Mouse (Mus musculus): ENCODE measurements around the gene Rnf180. TPM values are rescaled to one million over a fixed set of nuclear protein-coding genes. Genes with fewer than 3 reads are reported as not detected.

Rnf180 gene
- polyA plus RNA-seq, 1 experiment from 2014 or later: 3.1 TPM

DNA sequence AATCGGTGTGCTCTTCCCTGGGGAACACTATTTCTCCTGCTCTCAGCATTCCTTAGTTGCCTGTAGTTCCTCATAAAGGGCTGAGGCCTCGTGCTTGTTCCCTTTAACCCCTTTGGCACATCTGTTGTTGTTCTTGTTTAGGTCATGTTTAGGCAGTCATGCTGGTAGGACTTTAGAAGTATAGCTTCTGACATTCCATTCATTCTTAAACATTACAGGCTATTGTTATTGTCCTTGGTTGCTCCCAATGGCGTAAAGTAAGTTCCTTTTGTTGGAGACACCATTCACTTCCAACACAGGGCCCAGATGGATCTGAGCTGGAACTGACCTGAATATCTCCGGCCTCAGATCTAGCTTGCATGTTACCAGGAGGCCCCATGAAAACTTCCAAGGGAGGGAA, 67.5 kb downstream of the Rnf180 start:
- no peaks in the 10 kb centered on the region for H3K9me3 ChIP-seq (ENCODE audit: low read length)
- no peak overlapping the region for H3K4me3 ChIP-seq (ENCODE audit: low read depth, low read length)
- TF ChIP-seq EP300 (IDR thresholded peaks at IDR 0.05): no peak
- no peak for TF ChIP-seq CTCF (IDR thresholded peaks at IDR 0.05)
- H3K27ac ChIP-seq (ENCODE audit: low read length): no peak overlapping the region
- 71% methylated on average over 4 of the region's 4 CpGs for WGBS
- H3K9ac ChIP-seq (replicated peaks; ENCODE audit: low read depth): no peak overlapping the region
- ATAC-seq (no peak), DNase-seq (ENCODE audit: low spot score) (no peak)
- no peaks in the 10 kb centered on the region for H3K4me1 ChIP-seq (ENCODE audit: insufficient read depth, low read depth, low read length)
- no peaks in the 10 kb centered on the region for H3K36me3 ChIP-seq (ENCODE audit: insufficient read depth, low read length)
- no peaks in the 10 kb centered on the region for H3K27me3 ChIP-seq (replicated peaks; ENCODE audit: insufficient read depth, low read length)
- H3K4me2 ChIP-seq (replicated peaks; ENCODE audit: low read depth, low read length): no peak overlapping the region

- 40% methylated on average over 10 of the region's 10 CpGs for WGBS
Measured at GRCm38 (mm10) chr13:105224048-105224447, 70.6 kb downstream of the Rnf180 start.

DNA sequence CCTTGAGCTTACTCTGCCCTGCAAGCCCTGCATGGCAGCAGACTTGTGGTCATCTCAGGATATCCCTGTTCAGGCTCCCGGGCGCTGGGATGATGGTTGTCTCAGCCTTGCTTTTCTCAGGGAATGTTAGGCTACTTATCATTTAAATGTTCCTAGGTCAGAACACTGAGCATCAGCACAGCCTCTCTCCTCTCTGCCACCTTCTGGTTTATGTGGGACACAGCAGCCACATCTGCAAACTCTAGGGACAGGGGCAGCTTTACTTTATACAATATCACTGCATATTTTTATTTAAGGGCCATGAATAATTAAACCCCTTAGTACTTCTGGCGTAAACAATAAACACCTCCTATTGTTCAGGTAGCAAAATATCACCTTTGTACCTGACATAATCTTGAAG, 71.5 kb downstream of the Rnf180 start:
- Histone ChIP-seq H3K27me3 (replicated peaks; ENCODE audit: insufficient read depth, low read length) (no peaks in the 10 kb centered on the region), H3K9me3 (ENCODE audit: low read length) (no peaks in the 10 kb centered on the region), H3K4me3 (ENCODE audit: low read depth, low read length) (no peak overlapping the region), H3K9ac (replicated peaks; ENCODE audit: low read depth) (no peak overlapping the region), H3K36me3 (ENCODE audit: insufficient read depth, low read length) (no peaks in the 10 kb centered on the region), H3K27ac (ENCODE audit: low read length) (no peak overlapping the region), H3K4me1 (ENCODE audit: insufficient read depth, low read depth, low read length) (no peaks in the 10 kb centered on the region), H3K4me2 (replicated peaks; ENCODE audit: low read depth, low read length) (no peak overlapping the region)
- 63% methylated on average over 3 of the region's 3 CpGs for WGBS
- TF ChIP-seq CTCF (IDR thresholded peaks at IDR 0.05): peak; percentile 66
- TF ChIP-seq EP300 (IDR thresholded peaks at IDR 0.05): no peak
- DNase-seq (ENCODE audit: low spot score): peak; percentile 18
- no peak for ATAC-seq

More at GRCm38 (mm10) chr13:105224048-105224447, 70.6 kb downstream of the Rnf180 start:
- TF ChIP-seq CTCF (IDR thresholded peaks at IDR 0.05) (no peak), EP300 (IDR thresholded peaks at IDR 0.05) (no peak)
- Histone ChIP-seq H3K4me2 (replicated peaks; ENCODE audit: low read depth, low read length) (no peak overlapping the region), H3K4me1 (ENCODE audit: insufficient read depth, low read depth, low read length) (no peaks in the 10 kb centered on the region), H3K9ac (replicated peaks; ENCODE audit: low read depth) (no peak overlapping the region), H3K9me3 (ENCODE audit: low read length) (no peaks in the 10 kb centered on the region), H3K27me3 (replicated peaks; ENCODE audit: insufficient read depth, low read length) (no peaks in the 10 kb centered on the region), H3K27ac (ENCODE audit: low read length) (no peak overlapping the region), H3K4me3 (ENCODE audit: low read depth, low read length) (no peak overlapping the region), H3K36me3 (ENCODE audit: insufficient read depth, low read length) (no peaks in the 10 kb centered on the region)
- DNase-seq (ENCODE audit: low spot score) (no peak), ATAC-seq (no peak)

DNA sequence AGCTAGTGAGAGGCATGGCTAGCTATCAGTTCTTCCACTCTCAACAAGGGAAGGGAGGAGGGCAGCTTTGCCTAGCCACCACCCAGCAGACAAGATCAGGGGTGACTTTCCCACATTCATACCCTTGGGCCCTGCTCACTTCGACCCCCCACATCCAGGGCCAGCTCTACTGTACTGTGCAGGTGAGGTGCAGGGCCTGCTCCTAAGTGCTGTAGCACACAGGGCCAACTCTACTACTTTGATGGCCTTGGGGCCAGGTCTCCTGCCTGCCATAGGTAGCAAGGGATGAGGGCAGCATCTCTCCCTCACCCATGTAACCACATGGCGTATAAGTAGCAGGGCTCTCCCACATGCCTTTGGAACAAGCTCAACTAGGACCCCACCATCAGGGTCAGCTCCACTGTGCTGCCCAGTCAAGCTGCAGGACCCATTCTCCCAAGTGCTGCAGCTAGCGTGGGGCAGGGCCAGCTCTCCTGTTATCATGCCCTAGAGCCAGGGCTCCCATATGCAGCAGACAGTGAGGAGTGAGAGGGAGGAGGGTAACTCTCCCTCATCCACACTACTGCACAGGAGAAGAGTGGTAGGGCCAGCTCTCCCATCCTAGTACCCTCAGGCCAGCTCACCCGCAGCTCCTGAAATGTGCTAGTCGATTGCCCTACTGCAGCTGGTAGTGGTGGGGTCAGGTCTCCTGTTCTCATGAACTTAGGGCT, 72.4 kb downstream of the Rnf180 start:
- H3K4me2 ChIP-seq (replicated peaks; ENCODE audit: low read depth, low read length): no peak overlapping the region
- H3K4me3 ChIP-seq (ENCODE audit: low read depth, low read length): no peak overlapping the region
- no peak overlapping the region for H3K27ac ChIP-seq (ENCODE audit: low read length)
- no peak for DNase-seq (ENCODE audit: low spot score)
- H3K4me1 ChIP-seq (ENCODE audit: insufficient read depth, low read depth, low read length): no peaks in the 10 kb centered on the region
- ATAC-seq: no peak
- no peaks in the 10 kb centered on the region for H3K9me3 ChIP-seq (ENCODE audit: low read length)
- TF ChIP-seq CTCF (IDR thresholded peaks at IDR 0.05) (no peak), EP300 (IDR thresholded peaks at IDR 0.05) (no peak)
- no peaks in the 10 kb centered on the region for H3K27me3 ChIP-seq (replicated peaks; ENCODE audit: insufficient read depth, low read length)
- H3K9ac ChIP-seq (replicated peaks; ENCODE audit: low read depth): no peak overlapping the region
- 76% methylated on average over 5 of the region's 5 CpGs for WGBS
- no peaks in the 10 kb centered on the region for H3K36me3 ChIP-seq (ENCODE audit: insufficient read depth, low read length)

GRCm38 (mm10) chr13:105210746-105211145, 83.9 kb downstream of the Rnf180 start:
- H3K27ac ChIP-seq (ENCODE audit: low read length): no peak overlapping the region
- no peaks in the 10 kb centered on the region for H3K36me3 ChIP-seq (ENCODE audit: insufficient read depth, low read length)
- no peak for DNase-seq (ENCODE audit: low spot score)
- no peak overlapping the region for H3K9ac ChIP-seq (replicated peaks; ENCODE audit: low read depth)
- H3K9me3 ChIP-seq (ENCODE audit: low read length): no peaks in the 10 kb centered on the region
- H3K4me2 ChIP-seq (replicated peaks; ENCODE audit: low read depth, low read length): no peak overlapping the region
- ATAC-seq: no peak
- no peak overlapping the region for H3K4me3 ChIP-seq (ENCODE audit: low read depth, low read length)
- no peak for TF ChIP-seq EP300 (IDR thresholded peaks at IDR 0.05)
- no peak for TF ChIP-seq CTCF (IDR thresholded peaks at IDR 0.05)
- H3K27me3 ChIP-seq (replicated peaks; ENCODE audit: insufficient read depth, low read length): no peaks in the 10 kb centered on the region
- H3K4me1 ChIP-seq (ENCODE audit: insufficient read depth, low read depth, low read length): no peaks in the 10 kb centered on the region
- 56% methylated on average over 3 of the region's 3 CpGs for WGBS

- TF ChIP-seq EP300 (IDR thresholded peaks at IDR 0.05) (no peak), CTCF (IDR thresholded peaks at IDR 0.05) (no peak)
- Histone ChIP-seq H3K27me3 (replicated peaks; ENCODE audit: insufficient read depth, low read length) (no peaks in the 10 kb centered on the region), H3K4me3 (ENCODE audit: low read depth, low read length) (no peak overlapping the region), H3K9me3 (ENCODE audit: low read length) (no peaks in the 10 kb centered on the region), H3K36me3 (ENCODE audit: insufficient read depth, low read length) (no peaks in the 10 kb centered on the region), H3K9ac (replicated peaks; ENCODE audit: low read depth) (no peak overlapping the region), H3K4me2 (replicated peaks; ENCODE audit: low read depth, low read length) (no peak overlapping the region), H3K4me1 (ENCODE audit: insufficient read depth, low read depth, low read length) (no peaks in the 10 kb centered on the region), H3K27ac (ENCODE audit: low read length) (no peak overlapping the region)
- DNase-seq (ENCODE audit: low spot score): no peak
- ATAC-seq: no peak
- WGBS: 85% methylated on average over 3 of the region's 3 CpGs
Measured at GRCm38 (mm10) chr13:105203851-105204250, 90.8 kb downstream of the Rnf180 start.

All from lung, postnatal 0 days (tissue).